Comparison of ENCODE assay signal across 8 mouse cellular contexts in the genomic region with DNA sequence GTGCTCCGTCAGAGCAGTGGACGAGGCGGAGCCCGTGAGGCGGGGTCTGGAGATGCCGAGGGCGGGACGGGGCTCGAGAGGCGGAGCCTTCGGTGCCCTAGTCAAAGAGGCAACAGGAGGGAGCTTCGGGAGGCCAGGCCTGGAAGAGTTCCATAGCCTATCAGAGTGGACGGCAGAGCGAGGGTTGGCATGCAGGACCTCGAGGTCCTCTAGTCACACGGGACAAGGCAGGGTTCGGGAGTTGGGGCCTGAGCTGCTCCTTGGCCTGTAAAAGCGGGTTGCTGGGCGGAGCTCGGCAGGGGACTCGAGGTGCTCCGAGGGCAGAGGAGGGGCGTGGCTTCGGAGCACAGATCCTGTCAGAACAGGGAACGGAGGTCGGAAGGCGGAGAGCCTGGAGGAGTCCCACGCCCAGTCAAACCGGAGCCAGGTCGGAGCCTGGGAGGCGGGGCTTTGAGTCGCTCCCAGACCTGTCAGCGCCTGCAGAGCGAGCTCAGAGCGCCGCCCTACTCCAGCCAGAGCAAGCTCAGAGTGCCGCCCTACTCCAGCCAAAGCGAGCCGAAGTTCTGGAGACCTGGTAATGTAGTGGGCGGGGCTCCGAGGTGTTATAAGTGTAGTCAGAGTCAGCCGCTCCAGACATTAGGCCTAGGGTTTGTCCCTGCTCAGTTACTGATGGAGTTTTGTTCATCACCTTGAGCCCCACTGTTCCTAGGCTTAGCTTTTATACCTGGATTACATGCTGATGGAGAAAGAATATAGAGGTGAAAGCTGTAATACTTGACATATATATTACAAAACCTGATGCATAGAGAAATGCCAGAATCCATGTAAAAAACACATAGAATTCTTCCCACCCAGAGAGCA. TPM values are rescaled to one million over a fixed set of nuclear protein-coding genes. Genes with fewer than 3 reads are reported as not detected.
DNase-seq lines count a peak whose midpoint lies in the region; ATAC-seq and TF ChIP-seq lines count a peak whose summit lies in the region.

A gene (minus strand): TSS at position 27 of the 861 bp plus-strand sequence.

- no peak for TF ChIP-seq CTCF in Patski (IDR thresholded peaks at IDR 0.05)

- POLR2A ChIA-PET in Patski (lab: Charles Lee), result no interaction called here

- DNase-seq in Patski (ENCODE audit: low read depth, low spot score), result peak; percentile 89
- peak; percentile 96 to 97 for DNase-seq in cerebellum, postnatal 14 days
- DNase-seq in frontal cortex, postnatal 14 days (ENCODE audit: low spot score in 2 of 2), result peak; percentile 89 to 91
- DNase-seq in layer of hippocampus, postnatal 25 days (ENCODE audit: extremely low spot score in 1 of 2, low spot score in 1 of 2), result peak; percentile 81 to 88
- DNase-seq in lung, postnatal 25 days (ENCODE audit: low spot score), result peak; percentile 98
- peak; percentile 97 for DNase-seq in retina, embryonic 14.5 days (ENCODE audit: low spot score)
- DNase-seq in thymus, postnatal 4 days, result peak; percentile 93

- peak within 1 kb of the TSS; percentile 86 for H3K9ac ChIP-seq in hindbrain, embryonic 13.5 days

- in situ Hi-C loops in Patski (cut with MboI; ENCODE audit: low pct_unique_long_range_greater_than_20kb), result loop anchor here (5.0 to 25.0 kb wide), 2 partner anchors 37 to 658 kb away; a partner anchor contains a TSS

- H3K9me3 ChIP-seq in hindbrain, embryonic 13.5 days, result no peaks in the 10 kb centered on the region

- peaks cover under 1% of the 10 kb centered on the region; the same call in 1 of the 2 replicates for H3K36me3 ChIP-seq in hindbrain, embryonic 13.5 days

- H3K4me3 ChIP-seq in hindbrain, embryonic 13.5 days, result peak within 1 kb of the TSS; percentile 67

- no peaks in the 10 kb centered on the region for H3K27me3 ChIP-seq in Patski
- H3K27me3 ChIP-seq in hindbrain, embryonic 13.5 days, result no peaks in the 10 kb centered on the region

- H3K4me1 ChIP-seq in hindbrain, embryonic 13.5 days (replicated peaks), result peaks cover 12% of the 10 kb centered on the region

- peak; percentile 94 for ATAC-seq in Patski
- peak; percentile 99 for ATAC-seq in hindbrain, embryonic 13.5 days (ENCODE audit: low FRiP score)

- CTCF ChIA-PET in Patski (lab: Charles Lee), result interaction anchor here (0.8 to 3.2 kb wide), 3 partner anchors 11 to 150 kb away, joined by 4 to 11 read pairs (median 5); no protein-coding TSS in a partner anchor

- peak within 1 kb of the TSS; percentile 94 for H3K27ac ChIP-seq in hindbrain, embryonic 13.5 days

- peak within 1 kb of the TSS; percentile 78 for H3K4me2 ChIP-seq in hindbrain, embryonic 13.5 days

- under 1% methylated on average over 42 of the region's 42 CpGs for WGBS in hindbrain, embryonic 13.5 days

RNA-seq across cellular contexts. Expression of the gene that starts here (rescaled TPM):
- 10.3 TPM for polyA plus RNA-seq in Patski (2021)
- 22.5 and 23.2 TPM in 2 replicates for polyA plus RNA-seq in hindbrain, embryonic 13.5 days (2015; fragmentation: Nextera tagmentation; extraction: Ambion mirVana)
- 10 to 100 TPM; 24.9 to 26.1 TPM for total RNA-seq in layer of hippocampus, postnatal 25 days (2021)

Comparison
In these comparisons a context has a peak if more than half of its experiments do, and no peak if none do; other contexts are left out.
1. Peak in every context shown above with its lines: DNase-seq, ATAC-seq, H3K4me3 ChIP-seq and H3K27ac ChIP-seq.